Mouse (Mus musculus): ENCODE measurements around the gene C1qtnf3. TPM values are rescaled to one million over a fixed set of nuclear protein-coding genes. Genes with fewer than 3 reads are reported as not detected.

The C1qtnf3 gene
- polyA plus RNA-seq, 1 experiment from 2014 or later: 2.5 TPM

- ATAC-seq (peak; percentile 75), DNase-seq (ENCODE audit: low spot score) (peak; percentile 65)
- H3K4me3 ChIP-seq (ENCODE audit: low read depth, low read length): no peak overlapping the region
- TF ChIP-seq CTCF (IDR thresholded peaks at IDR 0.05): no peak
- TF ChIP-seq EP300 (IDR thresholded peaks at IDR 0.05): no peak
- H3K4me2 ChIP-seq (replicated peaks; ENCODE audit: low read depth, low read length): no peak overlapping the region
- no peaks in the 10 kb centered on the region for H3K4me1 ChIP-seq (ENCODE audit: insufficient read depth, low read depth, low read length)
- 60% methylated on average over 15 of the region's 15 CpGs for WGBS
- H3K27ac ChIP-seq (ENCODE audit: low read length): no peak overlapping the region
- H3K36me3 ChIP-seq (ENCODE audit: insufficient read depth, low read length): no peaks in the 10 kb centered on the region
- no peaks in the 10 kb centered on the region for H3K9me3 ChIP-seq (ENCODE audit: low read length)
- no peak overlapping the region for H3K9ac ChIP-seq (replicated peaks; ENCODE audit: low read depth)
- H3K27me3 ChIP-seq (replicated peaks; ENCODE audit: insufficient read depth, low read length): no peaks in the 10 kb centered on the region
These were observed 11.7 kb upstream of the C1qtnf3 start for GRCm38 (mm10) chr15:10940148-10941108.

- Histone ChIP-seq H3K27me3 (replicated peaks; ENCODE audit: insufficient read depth, low read length) (no peaks in the 10 kb centered on the region), H3K9ac (replicated peaks; ENCODE audit: low read depth) (no peak overlapping the region), H3K4me3 (ENCODE audit: low read depth, low read length) (no peak overlapping the region), H3K36me3 (ENCODE audit: insufficient read depth, low read length) (no peaks in the 10 kb centered on the region), H3K9me3 (ENCODE audit: low read length) (no peaks in the 10 kb centered on the region), H3K4me2 (replicated peaks; ENCODE audit: low read depth, low read length) (no peak overlapping the region), H3K27ac (ENCODE audit: low read length) (no peak overlapping the region), H3K4me1 (ENCODE audit: insufficient read depth, low read depth, low read length) (no peaks in the 10 kb centered on the region)
- 76% methylated on average over 6 of the region's 6 CpGs for WGBS
- no peak for ATAC-seq
- TF ChIP-seq CTCF (IDR thresholded peaks at IDR 0.05): no peak
- TF ChIP-seq EP300 (IDR thresholded peaks at IDR 0.05): no peak
- DNase-seq (ENCODE audit: low spot score): no peak
These were observed 10.2 kb upstream of the C1qtnf3 start for GRCm38 (mm10) chr15:10941901-10942300.

- H3K27me3 ChIP-seq (replicated peaks; ENCODE audit: insufficient read depth, low read length): no peaks in the 10 kb centered on the region
- H3K9me3 ChIP-seq (ENCODE audit: low read length): no peaks in the 10 kb centered on the region
- ATAC-seq (no peak), DNase-seq (ENCODE audit: low spot score) (no peak)
- H3K27ac ChIP-seq (ENCODE audit: low read length): no peak overlapping the region
- H3K4me3 ChIP-seq (ENCODE audit: low read depth, low read length): no peak overlapping the region
- H3K9ac ChIP-seq (replicated peaks; ENCODE audit: low read depth): no peak overlapping the region
- H3K4me1 ChIP-seq (ENCODE audit: insufficient read depth, low read depth, low read length): no peaks in the 10 kb centered on the region
- no peak overlapping the region for H3K4me2 ChIP-seq (replicated peaks; ENCODE audit: low read depth, low read length)
- H3K36me3 ChIP-seq (ENCODE audit: insufficient read depth, low read length): no peaks in the 10 kb centered on the region
- WGBS: 40% methylated on average over 1 of the region's 1 CpGs
- TF ChIP-seq CTCF (IDR thresholded peaks at IDR 0.05): no peak
- TF ChIP-seq EP300 (IDR thresholded peaks at IDR 0.05): no peak
These were observed 4.3 kb upstream of the C1qtnf3 start for GRCm38 (mm10) chr15:10947852-10948251.

GRCm38 (mm10) chr15:10952760-10953305 is 701 bp downstream of the C1qtnf3 start:
- Histone ChIP-seq H3K4me2 (replicated peaks; ENCODE audit: low read depth, low read length) (no peak overlapping the region), H3K4me1 (ENCODE audit: insufficient read depth, low read depth, low read length) (no peaks in the 10 kb centered on the region), H3K27ac (ENCODE audit: low read length) (no peak overlapping the region), H3K9me3 (ENCODE audit: low read length) (no peaks in the 10 kb centered on the region), H3K4me3 (ENCODE audit: low read depth, low read length) (no peak overlapping the region), H3K9ac (replicated peaks; ENCODE audit: low read depth) (no peak overlapping the region), H3K36me3 (ENCODE audit: insufficient read depth, low read length) (no peaks in the 10 kb centered on the region), H3K27me3 (replicated peaks; ENCODE audit: insufficient read depth, low read length) (no peaks in the 10 kb centered on the region)
- TF ChIP-seq CTCF (IDR thresholded peaks at IDR 0.05) (no peak), EP300 (IDR thresholded peaks at IDR 0.05) (no peak)
- 46% methylated on average over 4 of the region's 4 CpGs for WGBS
- peak; percentile 50 for ATAC-seq
- DNase-seq (ENCODE audit: low spot score): peak; percentile 24

GRCm38 (mm10) chr15:10953465-10953864 is 1.3 kb downstream of the C1qtnf3 start:
- TF ChIP-seq EP300 (IDR thresholded peaks at IDR 0.05): no peak
- WGBS: 77% methylated on average over 1 of the region's 1 CpGs
- Histone ChIP-seq H3K9ac (replicated peaks; ENCODE audit: low read depth) (no peak overlapping the region), H3K4me1 (ENCODE audit: insufficient read depth, low read depth, low read length) (no peaks in the 10 kb centered on the region), H3K9me3 (ENCODE audit: low read length) (no peaks in the 10 kb centered on the region), H3K4me2 (replicated peaks; ENCODE audit: low read depth, low read length) (no peak overlapping the region), H3K4me3 (ENCODE audit: low read depth, low read length) (no peak overlapping the region), H3K36me3 (ENCODE audit: insufficient read depth, low read length) (no peaks in the 10 kb centered on the region), H3K27ac (ENCODE audit: low read length) (no peak overlapping the region), H3K27me3 (replicated peaks; ENCODE audit: insufficient read depth, low read length) (no peaks in the 10 kb centered on the region)
- DNase-seq (ENCODE audit: low spot score): no peak
- no peak for ATAC-seq

GRCm38 (mm10) chr15:10954381-10955016 is 2.4 kb downstream of the C1qtnf3 start:
- TF ChIP-seq EP300 (IDR thresholded peaks at IDR 0.05) (no peak), CTCF (IDR thresholded peaks at IDR 0.05) (no peak)
- no peak for DNase-seq (ENCODE audit: low spot score)
- ATAC-seq: no peak
- no peak overlapping the region for H3K9ac ChIP-seq (replicated peaks; ENCODE audit: low read depth)
- H3K4me1 ChIP-seq (ENCODE audit: insufficient read depth, low read depth, low read length): no peaks in the 10 kb centered on the region
- H3K27ac ChIP-seq (ENCODE audit: low read length): no peak overlapping the region
- no peaks in the 10 kb centered on the region for H3K36me3 ChIP-seq (ENCODE audit: insufficient read depth, low read length)
- H3K9me3 ChIP-seq (ENCODE audit: low read length): no peaks in the 10 kb centered on the region
- WGBS: 76% methylated on average over 6 of the region's 6 CpGs
- H3K4me2 ChIP-seq (replicated peaks; ENCODE audit: low read depth, low read length): no peak overlapping the region
- no peak overlapping the region for H3K4me3 ChIP-seq (ENCODE audit: low read depth, low read length)
- no peaks in the 10 kb centered on the region for H3K27me3 ChIP-seq (replicated peaks; ENCODE audit: insufficient read depth, low read length)

Data from lung, postnatal 0 days (tissue).